In genomic region chr3:158148998-158149397, GRCm38 (mm10) we compare ENCODE assay signal across 23 mouse cellular contexts.
A peak's percentile ranks its signal among the peaks of the same experiment; 100 is the strongest.
DNase-seq lines count a peak whose midpoint lies in the region; ATAC-seq and TF ChIP-seq lines count a peak whose summit lies in the region.
"Had no signal": no experiment of that assay in that cellular context is flagged by ENCODE, and none has a peak within 500 bp of the region (broad histone marks: within the 10 kb centered on the region; RNA-seq: fewer than 3 reads in every experiment).

No protein-coding gene starts in this region.

- no peaks in the 10 kb centered on the region for H3K36me3 ChIP-seq in forebrain, embryonic 13.5 days (ENCODE audit: poor library complexity, severe bottlenecking)
- H3K36me3 ChIP-seq in forebrain, embryonic 11.5 days (ENCODE audit: control insufficient read depth, insufficient read depth, low read length): no peaks in the 10 kb centered on the region
- H3K36me3 ChIP-seq in forebrain, embryonic 16.5 days (ENCODE audit: control insufficient read depth, insufficient read depth): peaks cover 2% of the 10 kb centered on the region; the same call in 1 of the 2 replicates
- H3K36me3 ChIP-seq in forebrain, embryonic 12.5 days (replicated peaks): no peaks in the 10 kb centered on the region
- H3K36me3 ChIP-seq: embryonic facial prominence, embryonic 10.5 days; embryonic facial prominence, embryonic 12.5 days; G1E had no signal

- no peaks in the 10 kb centered on the region for H3K27me3 ChIP-seq in forebrain, embryonic 13.5 days
- no peaks in the 10 kb centered on the region for H3K27me3 ChIP-seq in forebrain, embryonic 11.5 days (ENCODE audit: control insufficient read depth, insufficient read depth, low read length)
- no peaks in the 10 kb centered on the region for H3K27me3 ChIP-seq in forebrain, embryonic 16.5 days (replicated peaks; ENCODE audit: control insufficient read depth, insufficient read depth, low read length)
- no peaks in the 10 kb centered on the region for H3K27me3 ChIP-seq in forebrain, embryonic 12.5 days
- H3K27me3 ChIP-seq: CH12.LX; embryonic facial prominence, embryonic 12.5 days; Patski had no signal

- no peak for DNase-seq in forebrain, embryonic 11.5 days (ENCODE audit: low spot score)
- DNase-seq in layer of hippocampus, adult 2 months (ENCODE audit: low spot score in 2 of 2): no peak
- no peak for DNase-seq in layer of hippocampus, postnatal 36 days
- DNase-seq: adrenal gland, adult 8-10 months; adrenal gland, postnatal 14 days; adrenal gland, postnatal 36 days; B cell, adult 2 months; cerebellum, adult 11 months; cerebellum, adult 18-20 months; cerebellum, adult 8-10 months; cerebellum, adult 9-11 months; cerebellum, postnatal 14 days; cerebellum, postnatal 36 days had no signal

- WGBS in forebrain, embryonic 13.5 days: 84% methylated on average over 1 of the region's 1 CpGs
- 96% methylated on average over 1 of the region's 1 CpGs for WGBS in forebrain, embryonic 11.5 days
- WGBS in forebrain, embryonic 16.5 days: 59% methylated on average over 1 of the region's 1 CpGs
- WGBS in forebrain, embryonic 12.5 days: 93% methylated on average over 1 of the region's 1 CpGs

- no peak overlapping the region for H3K4me2 ChIP-seq in forebrain, embryonic 13.5 days
- no peak overlapping the region for H3K4me2 ChIP-seq in forebrain, embryonic 11.5 days (ENCODE audit: low read depth, low read length, severe bottlenecking)
- H3K4me2 ChIP-seq in forebrain, embryonic 16.5 days (ENCODE audit: low read length): no peak overlapping the region
- no peak overlapping the region for H3K4me2 ChIP-seq in forebrain, embryonic 12.5 days
- H3K4me2 ChIP-seq: embryonic facial prominence, embryonic 12.5 days had no signal

- no peak overlapping the region for H3K4me3 ChIP-seq in forebrain, embryonic 13.5 days
- H3K4me3 ChIP-seq in forebrain, embryonic 11.5 days (ENCODE audit: low read depth, low read length): no peak overlapping the region
- no peak overlapping the region for H3K4me3 ChIP-seq in forebrain, embryonic 16.5 days (replicated peaks; ENCODE audit: low read length)
- no peak overlapping the region for H3K4me3 ChIP-seq in forebrain, embryonic 12.5 days (replicated peaks)
- no peak overlapping the region for H3K4me3 ChIP-seq in layer of hippocampus, adult 2 months
- H3K4me3 ChIP-seq: embryonic facial prominence, embryonic 10.5 days; embryonic facial prominence, embryonic 12.5 days had no signal

- peak; percentile 60; the same call in 1 of the 2 replicates for ATAC-seq in forebrain, embryonic 13.5 days
- ATAC-seq in forebrain, embryonic 11.5 days (replicated peaks; ENCODE audit: low FRiP score): no peak
- ATAC-seq in forebrain, embryonic 16.5 days: peak; percentile 63; the same call in 1 of the 2 replicates
- ATAC-seq in forebrain, embryonic 12.5 days (ENCODE audit: low FRiP score): no peak
- ATAC-seq: activated CD4-positive, CD25-positive, alpha-beta regulatory T cell, adult 4 months; CD4-positive, CD25-positive, alpha-beta regulatory T cell, adult 4 months; Patski had no signal

- H3K4me1 ChIP-seq in forebrain, embryonic 13.5 days: no peaks in the 10 kb centered on the region
- H3K4me1 ChIP-seq in forebrain, embryonic 11.5 days (replicated peaks; ENCODE audit: control insufficient read depth, insufficient read depth, low read length): no peaks in the 10 kb centered on the region
- no peaks in the 10 kb centered on the region for H3K4me1 ChIP-seq in forebrain, embryonic 16.5 days (replicated peaks; ENCODE audit: control insufficient read depth, insufficient read depth, low read length)
- no peaks in the 10 kb centered on the region for H3K4me1 ChIP-seq in forebrain, embryonic 12.5 days
- H3K4me1 ChIP-seq: embryonic facial prominence, embryonic 10.5 days; embryonic facial prominence, embryonic 12.5 days had no signal

- TF ChIP-seq CTCF in layer of hippocampus, adult 2 months (conservative IDR thresholded peaks at IDR 0.05): no peak

- no peak overlapping the region for H3K27ac ChIP-seq in forebrain, embryonic 13.5 days
- H3K27ac ChIP-seq in forebrain, embryonic 11.5 days (ENCODE audit: low read depth, low read length): no peak overlapping the region
- H3K27ac ChIP-seq in forebrain, embryonic 16.5 days (ENCODE audit: low read length): no peak overlapping the region
- H3K27ac ChIP-seq in forebrain, embryonic 12.5 days: no peak overlapping the region
- H3K27ac ChIP-seq in layer of hippocampus, adult 2 months: peak overlapping the region; percentile 66
- H3K27ac ChIP-seq: embryonic facial prominence, embryonic 10.5 days; embryonic facial prominence, embryonic 12.5 days had no signal

- no peaks in the 10 kb centered on the region for H3K9me3 ChIP-seq in forebrain, embryonic 13.5 days (replicated peaks)
- H3K9me3 ChIP-seq in forebrain, embryonic 11.5 days (ENCODE audit: control insufficient read depth, low read length): no peaks in the 10 kb centered on the region
- no peaks in the 10 kb centered on the region for H3K9me3 ChIP-seq in forebrain, embryonic 16.5 days (ENCODE audit: control insufficient read depth, low read length)
- H3K9me3 ChIP-seq in forebrain, embryonic 12.5 days: no peaks in the 10 kb centered on the region
- H3K9me3 ChIP-seq: embryonic facial prominence, embryonic 10.5 days; embryonic facial prominence, embryonic 12.5 days; G1E had no signal

- H3K9ac ChIP-seq in forebrain, embryonic 13.5 days: no peak overlapping the region
- H3K9ac ChIP-seq in forebrain, embryonic 11.5 days (ENCODE audit: low read length): no peak overlapping the region
- no peak overlapping the region for H3K9ac ChIP-seq in forebrain, embryonic 16.5 days (replicated peaks; ENCODE audit: low read depth, low read length)
- H3K9ac ChIP-seq in forebrain, embryonic 12.5 days: no peak overlapping the region
- H3K9ac ChIP-seq: embryonic facial prominence, embryonic 12.5 days had no signal

Comparison
In these comparisons a context has a peak if more than half of its experiments do, and no peak if none do; other contexts are left out.
1. ATAC-seq: peak in forebrain, embryonic 13.5 days (single experiment) and forebrain, embryonic 16.5 days (single experiment); none in forebrain, embryonic 11.5 days (single experiment) and forebrain, embryonic 12.5 days (single experiment).